Mouse (Mus musculus): ENCODE results near the gene Tm6sf1.
"Not testable (repeated sequence)": the region's sequence is repeated elsewhere in the genome, so short reads cannot be mapped to it uniquely, and the experiment has no call there.

Gene Tm6sf1

GRCm38 (mm10) chr7:81858968-81859721 is at the start of gene Tm6sf1:
Gene Tm6sf1 (plus strand): TSS chr7:81859001.
- no peak for DNase-seq (ENCODE audit: extremely low read depth, low read depth)

- no peak for DNase-seq (ENCODE audit: extremely low read depth, low read depth)
Measured at GRCm38 (mm10) chr7:81824906-81825305, 33.9 kb upstream of the Tm6sf1 start.

- DNase-seq (ENCODE audit: extremely low read depth, low read depth) = no peak
Measured at GRCm38 (mm10) chr7:81825381-81825780, 33.4 kb upstream of the Tm6sf1 start.

GRCm38 (mm10) chr7:81827806-81828667 is 30.8 kb upstream of the Tm6sf1 start:
- DNase-seq (ENCODE audit: extremely low read depth, low read depth) = no peak

GRCm38 (mm10) chr7:81828681-81829378 is 30.0 kb upstream of the Tm6sf1 start:
- no peak for DNase-seq (ENCODE audit: extremely low read depth, low read depth)

- no peak for DNase-seq (ENCODE audit: extremely low read depth, low read depth)
Measured at GRCm38 (mm10) chr7:81829379-81829894, 29.4 kb upstream of the Tm6sf1 start, which contains the start of gene Btbd1. Gene Btbd1 (minus strand): TSS chr7:81829431.

- DNase-seq (ENCODE audit: extremely low read depth, low read depth) = no peak
Measured at GRCm38 (mm10) chr7:81834847-81835246, 24.0 kb upstream of the Tm6sf1 start.

GRCm38 (mm10) chr7:81835430-81835829 is 23.4 kb upstream of the Tm6sf1 start:
- no peak for DNase-seq (ENCODE audit: extremely low read depth, low read depth)

- DNase-seq (ENCODE audit: extremely low read depth, low read depth) = not testable (repeated sequence)
Measured at GRCm38 (mm10) chr7:81837771-81838170, 21.0 kb upstream of the Tm6sf1 start.

- DNase-seq (ENCODE audit: extremely low read depth, low read depth) = no peak
Measured at GRCm38 (mm10) chr7:81839746-81840145, 19.1 kb upstream of the Tm6sf1 start.

- no peak for DNase-seq (ENCODE audit: extremely low read depth, low read depth)
Measured at GRCm38 (mm10) chr7:81840661-81841181, 18.1 kb upstream of the Tm6sf1 start.

GRCm38 (mm10) chr7:81841439-81841838 is 17.4 kb upstream of the Tm6sf1 start:
- no peak for DNase-seq (ENCODE audit: extremely low read depth, low read depth)

- no peak for DNase-seq (ENCODE audit: extremely low read depth, low read depth)
Measured at GRCm38 (mm10) chr7:81842141-81842540, 16.7 kb upstream of the Tm6sf1 start.

GRCm38 (mm10) chr7:81842998-81843397 is 15.8 kb upstream of the Tm6sf1 start:
- no peak for DNase-seq (ENCODE audit: extremely low read depth, low read depth)

- no peak for DNase-seq (ENCODE audit: extremely low read depth, low read depth)
Measured at GRCm38 (mm10) chr7:81843903-81844302, 14.9 kb upstream of the Tm6sf1 start.

GRCm38 (mm10) chr7:81844801-81845200 is 14.0 kb upstream of the Tm6sf1 start:
- DNase-seq (ENCODE audit: extremely low read depth, low read depth) = no peak

GRCm38 (mm10) chr7:81845313-81845712 is 13.5 kb upstream of the Tm6sf1 start:
- DNase-seq (ENCODE audit: extremely low read depth, low read depth) = no peak

- DNase-seq (ENCODE audit: extremely low read depth, low read depth) = no peak
Measured at GRCm38 (mm10) chr7:81846008-81846407, 12.8 kb upstream of the Tm6sf1 start.

GRCm38 (mm10) chr7:81847010-81847409 is 11.8 kb upstream of the Tm6sf1 start:
- DNase-seq (ENCODE audit: extremely low read depth, low read depth) = no peak

- DNase-seq (ENCODE audit: extremely low read depth, low read depth) = no peak
Measured at GRCm38 (mm10) chr7:81847777-81848176, 11.0 kb upstream of the Tm6sf1 start.

- DNase-seq (ENCODE audit: extremely low read depth, low read depth) = no peak
Measured at GRCm38 (mm10) chr7:81849214-81849613, 9.6 kb upstream of the Tm6sf1 start.

Measured in MEL-GATA-1-ER (cell line).